30 mouse cellular contexts compared by ENCODE assay signal in the genomic region with DNA sequence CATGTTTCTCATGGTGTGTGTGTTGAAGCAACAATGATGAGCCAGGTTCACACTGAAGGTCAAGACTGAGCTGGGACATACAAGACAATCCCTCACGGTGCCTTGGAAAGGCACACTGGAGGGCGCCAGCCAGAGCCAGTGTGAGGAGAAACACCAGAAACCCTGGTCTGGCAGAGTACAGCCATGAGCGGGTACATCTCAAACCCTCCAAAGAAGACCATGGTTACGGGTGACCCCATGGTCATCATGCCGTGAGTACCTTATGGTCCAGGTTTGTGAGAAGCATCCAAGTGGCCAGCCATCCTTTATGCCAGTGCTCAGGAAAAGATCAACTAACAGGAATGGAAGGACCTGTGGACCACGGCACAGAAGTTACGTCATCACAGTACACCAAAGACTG.
"Had no signal": no experiment of that assay in that cellular context is flagged by ENCODE, and none has a peak within 500 bp of the region (broad histone marks: within the 10 kb centered on the region; RNA-seq: fewer than 3 reads in every experiment).

No protein-coding gene starts in this region.

- H3K9ac ChIP-seq: limb, embryonic 12.5 days; limb, embryonic 13.5 days; limb, embryonic 15.5 days; liver, embryonic 12.5 days; liver, embryonic 13.5 days; liver, embryonic 14.5 days; liver, embryonic 15.5 days; liver, postnatal 0 days; lung, embryonic 14.5 days; lung, embryonic 15.5 days; midbrain, embryonic 12.5 days; midbrain, embryonic 13.5 days; neural tube, embryonic 12.5 days; neural tube, embryonic 13.5 days had no signal

- H3K27ac ChIP-seq: limb, embryonic 10.5 days; limb, embryonic 12.5 days; limb, embryonic 13.5 days; limb, embryonic 15.5 days; liver, embryonic 12.5 days; liver, embryonic 13.5 days; liver, embryonic 14.5 days; liver, embryonic 15.5 days; lung, embryonic 15.5 days; macrophage; midbrain, embryonic 10.5 days; midbrain, embryonic 12.5 days; midbrain, embryonic 13.5 days; neural tube, embryonic 12.5 days; neural tube, embryonic 13.5 days had no signal

- H3K4me1 ChIP-seq: limb, embryonic 10.5 days; limb, embryonic 12.5 days; limb, embryonic 13.5 days; limb, embryonic 15.5 days; liver, embryonic 12.5 days; liver, embryonic 13.5 days; liver, embryonic 15.5 days; lung, embryonic 15.5 days; megakaryocyte, embryonic 14.5 days; midbrain, embryonic 12.5 days; midbrain, embryonic 13.5 days; neural tube, embryonic 12.5 days; neural tube, embryonic 13.5 days had no signal

- ATAC-seq: liver, embryonic 12.5 days; liver, postnatal 0 days; lung, postnatal 0 days; midbrain, embryonic 13.5 days; midbrain, embryonic 16.5 days had no signal

- DNase-seq: left cerebral cortex, postnatal 4 days; liver, embryonic 13.5 days; liver, postnatal 0 days; lung, adult 18-20 months; lung, adult 2 months; lung, embryonic 14.5 days; lung, postnatal 10 days; lung, postnatal 14 days; lung, postnatal 36 days; lung, postnatal 4 days; midbrain, embryonic 14.5 days had no signal

- H3K36me3 ChIP-seq: limb, embryonic 10.5 days; limb, embryonic 12.5 days; limb, embryonic 13.5 days; limb, embryonic 15.5 days; liver, embryonic 12.5 days; liver, embryonic 13.5 days; liver, embryonic 15.5 days; lung, embryonic 15.5 days; midbrain, embryonic 10.5 days; midbrain, embryonic 12.5 days; midbrain, embryonic 13.5 days; neural tube, embryonic 12.5 days; neural tube, embryonic 13.5 days had no signal

- H3K4me2 ChIP-seq: limb, embryonic 12.5 days; limb, embryonic 13.5 days; limb, embryonic 15.5 days; liver, embryonic 11.5 days; liver, embryonic 12.5 days; liver, embryonic 13.5 days; liver, embryonic 15.5 days; lung, embryonic 14.5 days; lung, embryonic 15.5 days; midbrain, embryonic 12.5 days; midbrain, embryonic 13.5 days; neural tube, embryonic 12.5 days; neural tube, embryonic 13.5 days had no signal

- H3K9me3 ChIP-seq: limb, embryonic 10.5 days; limb, embryonic 12.5 days; limb, embryonic 13.5 days; limb, embryonic 15.5 days; liver, embryonic 12.5 days; liver, embryonic 13.5 days; liver, embryonic 15.5 days; lung, embryonic 15.5 days; megakaryocyte, embryonic 14.5 days; midbrain, embryonic 10.5 days; midbrain, embryonic 12.5 days; midbrain, embryonic 13.5 days; neural tube, embryonic 12.5 days; neural tube, embryonic 13.5 days had no signal

- H3K27me3 ChIP-seq: limb, embryonic 12.5 days; limb, embryonic 13.5 days; limb, embryonic 15.5 days; liver, embryonic 12.5 days; liver, embryonic 13.5 days; liver, embryonic 15.5 days; midbrain, embryonic 12.5 days; neural tube, embryonic 12.5 days; neural tube, embryonic 13.5 days had no signal

- H3K4me3 ChIP-seq: limb, embryonic 10.5 days; limb, embryonic 12.5 days; limb, embryonic 13.5 days; limb, embryonic 15.5 days; liver, embryonic 12.5 days; liver, embryonic 13.5 days; liver, embryonic 15.5 days; lung, embryonic 15.5 days; megakaryocyte, embryonic 14.5 days; midbrain, embryonic 10.5 days; midbrain, embryonic 12.5 days; midbrain, embryonic 13.5 days; myocyte; neural tube, embryonic 12.5 days; neural tube, embryonic 13.5 days had no signal
